Mouse (Mus musculus): ENCODE data around the gene Mfap1a.
"Not testable (repeated sequence)": the region's sequence is repeated elsewhere in the genome, so short reads cannot be mapped to it uniquely, and the experiment has no call there.

- TF ChIP-seq POLR2A (IDR thresholded peaks at IDR 0.05; ENCODE audit: control insufficient read depth, extremely low read depth, insufficient read depth, low read length, poor library complexity); CTCF (IDR thresholded peaks at IDR 0.05; ENCODE audit: borderline replicate concordance, control insufficient read depth, extremely low read depth, insufficient read depth, low read length, poor library complexity): not testable (repeated sequence)
These were observed 33.7 kb downstream of the Mfap1a start for GRCm38 (mm10) chr2:121472783-121473182.

Data from thymus, adult 2 months (tissue).